Mouse (Mus musculus) right cerebral cortex, adult 18-20 months (tissue): ENCODE data around the gene Gpr1.

Experiments used
- DNase-seq: peaks from one replicate; pipeline ENCODE4 v3.0.0; 2022; ENCODE audit warnings: mixed read lengths

The Gpr1 gene

GRCm38 (mm10) chr1:63214271-63214558, at the start of gene Gpr1:
TSS of gene Gpr1 (minus strand) at chr1:63214543.
- DNase-seq = no peak

DNA sequence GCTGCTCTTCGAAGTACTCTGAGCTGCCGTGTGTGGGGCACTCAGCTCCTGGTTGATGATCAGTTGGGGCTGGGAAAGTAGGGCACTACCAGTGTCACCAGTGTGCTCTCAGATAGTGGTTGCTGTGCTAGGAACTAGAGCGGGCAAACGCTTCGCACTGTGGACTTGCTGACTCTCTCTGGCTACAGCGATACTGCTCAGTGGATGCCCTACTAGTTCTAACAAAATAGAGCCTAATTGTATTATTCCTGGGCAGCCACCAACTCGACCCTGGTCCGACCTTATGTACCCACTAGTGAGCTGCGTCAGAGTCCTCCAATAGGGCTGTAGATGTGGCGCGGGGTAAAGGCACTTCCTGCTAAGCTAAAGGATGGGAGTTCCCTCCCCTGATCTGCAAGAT, 49.3 kb upstream of the Gpr1 start:
- DNase-seq = no peak

GRCm38 (mm10) chr1:63261041-63261590, 46.8 kb upstream of the Gpr1 start:
- no peak for DNase-seq

DNA sequence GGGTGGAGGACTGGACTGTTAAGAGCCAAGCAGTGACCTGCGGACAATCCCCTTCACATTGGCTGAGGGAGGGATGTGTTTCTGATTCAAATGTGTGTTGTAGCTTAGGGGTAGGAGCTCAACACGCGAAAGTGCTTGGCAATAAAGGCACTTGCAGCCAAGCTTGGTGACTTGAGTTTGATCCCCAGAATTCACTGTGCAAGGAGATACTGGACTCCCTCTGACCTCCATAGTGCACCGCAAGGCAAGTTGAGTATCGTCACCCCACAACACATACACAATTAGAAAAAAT, 46.3 kb upstream of the Gpr1 start:
- no peak for DNase-seq

DNA sequence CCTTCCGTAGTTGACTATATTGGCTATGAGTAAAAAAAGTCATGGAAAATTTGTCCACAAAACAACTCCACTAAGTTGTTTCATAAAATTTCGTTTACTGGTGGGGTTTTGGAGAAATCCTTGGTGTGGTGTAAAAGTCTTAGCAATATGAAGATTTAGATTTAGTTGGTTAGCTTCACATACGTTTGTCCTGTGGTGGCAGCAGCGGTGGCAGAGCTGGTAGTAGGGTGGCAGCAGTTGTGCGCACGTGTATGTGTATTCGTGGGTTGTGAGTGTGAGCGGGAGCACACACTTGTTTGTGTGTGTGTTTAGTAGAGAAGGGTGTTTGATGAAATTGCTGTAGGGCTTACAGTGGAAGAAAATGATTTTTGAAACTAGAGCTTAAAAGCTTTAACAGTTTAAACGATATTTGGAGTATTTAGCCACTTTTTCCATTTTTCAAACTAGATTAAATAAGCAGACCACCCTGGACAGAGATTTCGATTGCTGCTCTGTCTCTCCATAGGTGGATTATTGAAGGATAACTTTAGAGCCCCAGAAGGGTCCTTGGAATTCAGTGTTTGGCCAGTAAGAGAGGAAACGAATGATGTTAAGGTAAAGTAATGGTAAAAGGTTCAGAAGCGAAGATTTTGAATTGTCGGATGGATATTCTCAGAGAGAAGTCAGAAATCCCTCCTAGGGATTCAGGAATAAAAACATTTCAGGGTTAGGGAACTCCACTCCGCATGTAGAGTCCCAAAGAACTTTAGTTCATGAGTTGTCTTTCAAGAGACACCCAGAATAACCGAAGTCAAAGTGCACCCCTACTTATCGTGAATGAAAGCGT, 45.8 kb upstream of the Gpr1 start:
- DNase-seq = no peak

- no peak for DNase-seq
Measured at GRCm38 (mm10) chr1:63259271-63259830, 45.0 kb upstream of the Gpr1 start.

DNA sequence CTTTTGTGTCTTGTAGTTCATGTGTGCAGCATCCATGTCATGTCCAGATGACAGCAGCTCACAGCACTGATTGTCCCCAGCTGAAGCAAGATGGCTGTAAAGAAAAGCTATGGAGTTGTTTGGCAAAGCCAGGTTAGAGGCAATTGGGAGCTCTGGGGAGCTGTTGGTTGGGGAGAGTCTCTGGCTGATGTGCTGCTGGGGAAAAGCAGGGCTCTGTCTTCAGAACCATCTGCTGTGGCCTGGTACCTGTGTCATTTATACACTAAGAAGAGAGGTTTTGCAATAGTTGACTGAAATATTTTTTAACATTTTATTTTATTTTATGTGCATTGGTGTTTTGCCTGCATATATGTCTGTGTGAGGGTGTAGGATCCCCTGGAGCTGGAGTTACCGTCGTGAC, 44.2 kb upstream of the Gpr1 start:
- no peak for DNase-seq

DNA sequence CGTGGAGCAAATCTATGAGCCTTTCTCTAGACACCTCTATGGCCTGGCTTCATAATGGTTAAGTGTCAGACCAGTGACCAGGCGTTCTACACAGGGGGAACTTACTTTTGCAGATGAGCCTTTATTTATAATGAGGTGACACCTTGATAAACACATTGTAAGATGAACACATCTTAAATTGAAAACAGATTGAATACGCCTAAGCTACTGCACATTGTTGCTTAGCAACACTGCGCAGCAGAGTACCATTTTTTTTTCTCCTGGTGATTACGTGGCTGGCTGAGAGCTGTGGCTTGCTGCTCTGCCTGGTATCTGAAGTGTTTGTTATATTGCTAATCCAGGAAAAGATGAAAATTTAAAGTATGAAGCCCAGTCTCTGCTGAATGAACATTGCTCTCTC, 41.7 kb upstream of the Gpr1 start:
- peak; percentile 21 for DNase-seq

DNA sequence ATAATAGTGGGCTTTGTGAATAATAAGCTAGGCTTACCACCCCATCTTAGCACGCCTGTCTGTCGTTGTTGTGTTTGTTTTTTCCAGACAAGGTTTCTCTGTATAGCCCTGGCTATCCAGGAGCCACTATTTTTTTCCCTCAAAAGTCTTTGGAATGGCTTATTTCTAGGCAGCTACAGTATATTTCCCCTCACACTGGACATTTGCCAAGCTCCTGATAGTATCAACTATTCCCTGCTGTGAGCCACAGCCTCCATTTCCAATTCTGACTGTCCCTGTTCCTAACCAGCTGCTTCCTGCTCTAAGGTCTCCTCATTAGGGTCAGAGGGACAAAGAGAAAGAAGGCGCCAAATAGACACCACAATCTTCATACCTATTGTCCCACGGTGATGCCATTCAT, 40.8 kb upstream of the Gpr1 start:
- no peak for DNase-seq

GRCm38 (mm10) chr1:63253291-63253690, 38.9 kb upstream of the Gpr1 start:
- DNase-seq = no peak

DNA sequence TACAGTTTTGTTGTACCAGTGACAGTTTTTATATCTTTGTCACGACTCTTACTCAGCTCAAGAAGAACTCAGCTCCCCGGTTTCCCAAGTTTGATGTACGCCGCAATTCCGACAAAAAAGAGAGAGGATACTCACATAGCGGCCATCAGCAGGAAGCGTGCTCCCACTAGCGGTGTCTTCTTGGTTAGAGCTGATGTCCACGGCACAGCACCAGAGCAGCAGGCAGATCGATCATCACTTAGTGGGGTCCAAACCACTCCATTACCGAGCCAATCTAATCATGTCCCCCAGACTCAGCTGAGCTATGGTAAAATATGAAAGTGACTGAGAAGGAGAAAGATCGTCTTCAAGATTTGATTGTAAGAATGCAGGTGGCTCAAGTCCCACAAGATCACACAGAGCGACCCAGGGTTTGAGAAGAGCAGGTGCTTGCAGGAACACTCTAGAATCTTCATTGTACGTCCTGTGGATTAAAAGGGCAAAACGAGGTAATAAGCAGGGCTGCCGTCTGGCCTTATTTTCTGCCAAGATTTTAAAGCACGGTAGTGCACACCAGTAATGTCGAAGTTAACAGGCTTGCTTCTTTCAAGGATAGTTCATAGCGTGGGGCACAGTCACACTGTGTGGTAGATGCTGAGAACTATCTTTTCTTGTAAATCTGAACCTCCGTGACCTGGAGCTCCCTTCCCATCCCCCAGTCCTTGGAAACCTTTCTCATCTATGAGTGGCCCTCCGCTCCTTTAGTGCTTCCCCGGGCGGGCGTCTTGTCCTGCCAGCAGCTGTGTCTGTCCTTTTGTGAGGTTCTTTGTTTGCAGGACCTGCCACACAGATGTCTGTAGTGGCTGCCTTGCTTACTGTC, 38.2 kb upstream of the Gpr1 start:
- DNase-seq = no peak

GRCm38 (mm10) chr1:63249261-63249660, 34.9 kb upstream of the Gpr1 start:
- no peak for DNase-seq

GRCm38 (mm10) chr1:63248360-63248851, 34.1 kb upstream of the Gpr1 start:
- no peak for DNase-seq

GRCm38 (mm10) chr1:63247831-63248359, 33.6 kb upstream of the Gpr1 start:
- no peak for DNase-seq

GRCm38 (mm10) chr1:63246862-63247521, 32.6 kb upstream of the Gpr1 start:
- DNase-seq = no peak

DNA sequence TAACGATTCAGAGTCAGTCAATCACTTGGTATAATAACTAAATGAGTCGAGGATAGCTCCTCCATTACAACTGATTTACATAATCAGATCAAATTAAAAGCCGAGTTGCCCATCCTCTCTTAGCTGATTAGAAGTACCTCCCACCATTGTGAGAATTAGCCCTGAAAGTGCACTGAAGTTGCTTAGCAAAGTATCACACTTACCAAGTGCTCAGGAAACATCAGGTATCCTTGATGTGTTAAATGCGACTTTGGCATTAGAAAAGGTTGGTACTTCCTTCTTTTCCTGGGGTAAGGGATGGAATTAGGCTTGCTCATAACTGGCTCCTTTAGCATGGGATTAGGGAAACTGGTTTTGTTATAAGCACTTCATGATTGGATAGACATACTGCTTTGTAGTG, 29.5 kb upstream of the Gpr1 start:
- DNase-seq = no peak

- no peak for DNase-seq
Measured at GRCm38 (mm10) chr1:63239751-63240150, 25.4 kb upstream of the Gpr1 start.

- no peak for DNase-seq
Measured at GRCm38 (mm10) chr1:63239305-63239704, 25.0 kb upstream of the Gpr1 start.

DNA sequence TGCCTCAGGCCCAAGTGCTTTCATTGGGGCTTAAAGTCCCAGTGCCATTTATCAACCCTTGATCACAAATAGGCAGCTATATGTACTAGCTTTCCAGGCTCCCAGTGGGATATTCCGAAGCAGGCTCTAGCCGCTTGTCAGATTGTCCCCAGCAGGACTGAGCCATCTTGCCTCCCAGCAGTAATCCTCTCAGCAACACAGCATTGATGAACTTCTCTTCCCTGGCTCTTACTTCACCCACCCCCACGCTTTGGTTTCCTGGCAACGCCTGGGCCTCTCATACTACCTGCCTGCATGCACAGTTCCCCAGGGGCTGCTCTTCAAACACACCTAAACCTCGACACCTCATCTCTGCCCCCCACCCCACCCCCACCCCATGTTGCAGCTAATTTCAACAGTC, 23.0 kb upstream of the Gpr1 start:
- no peak for DNase-seq

DNA sequence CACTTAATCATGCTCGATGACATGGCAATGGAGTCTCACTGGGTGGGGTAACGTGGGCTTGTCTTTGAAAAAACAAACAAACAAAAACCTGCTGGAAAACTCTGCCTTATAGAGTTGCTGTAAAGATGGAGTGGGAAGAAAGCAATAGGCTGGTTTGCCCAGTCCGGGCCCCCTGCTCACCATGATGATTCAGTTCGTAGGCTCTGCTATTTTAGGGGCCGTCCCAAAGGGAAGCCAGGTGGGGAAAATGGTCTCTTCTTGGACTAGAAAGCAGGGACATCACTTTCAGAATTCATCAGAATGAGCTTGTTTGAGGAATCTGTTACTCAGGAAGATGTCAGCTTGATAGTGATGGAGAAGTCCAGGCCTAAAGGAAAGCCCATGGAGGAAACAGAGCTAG, 12.9 kb upstream of the Gpr1 start:
- no peak for DNase-seq

GRCm38 (mm10) chr1:63225890-63226289, 11.5 kb upstream of the Gpr1 start:
- no peak for DNase-seq

GRCm38 (mm10) chr1:63225009-63225408, 10.7 kb upstream of the Gpr1 start:
- no peak for DNase-seq

DNA sequence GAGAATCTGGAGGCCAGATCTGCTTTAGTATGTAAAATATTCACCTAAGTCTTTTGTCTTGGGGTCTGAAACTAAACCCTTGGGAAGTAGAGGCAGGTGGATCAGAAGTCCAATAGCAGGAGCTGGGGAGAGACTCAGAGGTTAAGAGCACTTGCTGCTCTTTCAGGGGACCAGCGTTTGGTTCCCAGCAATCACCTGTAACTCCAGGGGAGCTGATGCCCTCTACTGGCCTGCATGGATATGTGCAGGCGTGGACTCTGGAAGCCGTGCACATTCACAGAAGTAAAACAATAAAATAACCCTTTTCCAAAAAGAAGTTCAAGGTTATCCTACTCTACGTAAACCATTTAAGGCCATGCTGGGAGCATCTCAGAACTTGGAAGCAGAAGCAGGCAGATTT, 4.9 kb upstream of the Gpr1 start:
- no peak for DNase-seq
